Mouse (Mus musculus): ENCODE data around the gene Scaf8.
"Not testable (repeated sequence)": the region's sequence is repeated elsewhere in the genome, so short reads cannot be mapped to it uniquely, and the experiment has no call there.

The Scaf8 gene

GRCm38 (mm10) chr17:3115380-3115974 lies 705 bp downstream of the Scaf8 start:
- peak; percentile 64 for DNase-seq (ENCODE audit: extremely low spot score)

GRCm38 (mm10) chr17:3120949-3121348 lies 6.2 kb downstream of the Scaf8 start:
- DNase-seq (ENCODE audit: extremely low spot score): not testable (repeated sequence)

- not testable (repeated sequence) for DNase-seq (ENCODE audit: extremely low spot score)
Observed at GRCm38 (mm10) chr17:3123581-3123980, 8.8 kb downstream of the Scaf8 start.

DNA sequence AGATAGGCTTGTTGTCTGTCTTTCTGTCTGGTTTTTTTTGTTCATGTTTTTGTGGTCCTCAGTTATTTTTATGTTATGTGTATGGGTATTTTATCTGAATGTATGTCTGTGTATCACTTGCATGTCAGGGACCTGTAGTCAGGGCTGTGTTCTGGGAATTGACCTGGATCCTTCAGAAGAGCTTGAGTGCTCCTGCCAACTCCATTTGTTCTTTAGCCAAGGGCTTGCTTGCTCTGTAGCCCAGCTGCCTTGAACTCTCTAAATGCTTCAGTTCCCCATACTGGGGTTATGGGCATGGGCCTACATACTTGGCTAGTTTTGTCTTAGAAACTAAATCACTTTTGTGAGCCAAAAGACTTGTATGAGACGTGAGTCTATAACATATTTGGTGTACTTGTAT lies 13.9 kb downstream of the Scaf8 start:
- DNase-seq (ENCODE audit: extremely low spot score): no peak

DNA sequence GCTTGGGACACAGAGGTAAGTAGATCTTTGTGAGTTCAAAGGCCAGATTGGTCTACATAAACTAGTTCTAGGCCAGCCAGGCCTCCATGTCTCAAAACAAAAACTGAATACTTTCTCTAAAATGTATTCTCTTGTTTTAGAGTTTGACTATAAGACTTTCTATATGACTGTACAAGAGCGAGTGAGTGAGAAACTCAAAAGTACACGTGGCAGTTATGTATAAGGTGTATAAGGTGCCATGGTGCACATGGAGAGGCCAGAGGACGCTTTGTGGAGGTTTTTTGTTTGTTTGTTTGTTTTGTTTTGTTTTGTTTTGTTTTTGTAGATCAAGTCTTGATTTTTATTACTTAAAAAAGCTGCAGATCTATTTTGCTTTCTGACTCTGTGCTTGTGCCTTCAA lies 15.0 kb downstream of the Scaf8 start:
- no peak for DNase-seq (ENCODE audit: extremely low spot score)

- DNase-seq (ENCODE audit: extremely low spot score): no peak
Observed at GRCm38 (mm10) chr17:3135346-3135745, 20.6 kb downstream of the Scaf8 start.

- no peak for DNase-seq (ENCODE audit: extremely low spot score)
Observed at GRCm38 (mm10) chr17:3136127-3136526, 21.4 kb downstream of the Scaf8 start.

DNA sequence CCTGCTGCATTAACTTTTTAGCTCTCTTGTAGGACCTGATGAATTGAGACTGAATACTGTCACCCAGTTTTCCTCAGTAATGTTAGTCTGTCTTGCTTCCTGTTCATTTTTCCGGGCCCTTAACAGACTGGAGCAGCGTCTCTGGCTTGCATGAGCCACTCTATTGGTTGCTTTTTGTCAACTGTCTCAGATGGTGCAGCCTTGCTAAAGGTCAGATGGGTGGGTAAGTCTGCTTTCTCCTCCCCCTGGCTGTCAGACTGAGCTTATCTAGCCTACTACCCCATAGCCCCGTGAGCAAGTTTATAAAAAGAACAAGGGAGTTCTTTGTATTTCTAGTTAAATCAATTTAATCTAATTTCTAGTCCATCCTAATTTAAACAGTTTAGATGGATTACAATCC lies 23.6 kb downstream of the Scaf8 start:
- DNase-seq (ENCODE audit: extremely low spot score): no peak

- DNase-seq (ENCODE audit: extremely low spot score): no peak
Observed at GRCm38 (mm10) chr17:3140100-3140499, 25.3 kb downstream of the Scaf8 start.

DNA sequence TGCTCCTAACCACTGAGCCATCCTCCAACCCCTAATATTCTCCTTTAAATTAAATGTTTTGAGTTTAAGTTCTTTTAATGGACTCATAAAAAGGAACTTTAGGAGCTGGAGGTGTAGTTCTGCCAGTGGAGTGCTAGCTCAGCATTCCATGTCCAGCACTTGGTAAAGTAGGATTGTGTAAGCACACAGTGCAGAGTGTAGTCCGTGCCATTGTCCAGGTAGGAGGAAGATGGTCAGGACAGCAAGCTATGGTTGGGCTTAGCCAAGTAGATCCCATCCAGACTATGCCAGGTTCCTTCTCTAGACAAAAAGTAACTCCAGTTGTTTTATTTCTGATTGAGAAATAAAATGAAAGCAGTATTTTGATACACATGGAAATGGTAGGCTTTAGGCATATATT lies 34.1 kb downstream of the Scaf8 start:
- no peak for DNase-seq (ENCODE audit: extremely low spot score)

- no peak for DNase-seq (ENCODE audit: extremely low spot score)
Observed at GRCm38 (mm10) chr17:3149541-3149940, 34.8 kb downstream of the Scaf8 start.

DNA sequence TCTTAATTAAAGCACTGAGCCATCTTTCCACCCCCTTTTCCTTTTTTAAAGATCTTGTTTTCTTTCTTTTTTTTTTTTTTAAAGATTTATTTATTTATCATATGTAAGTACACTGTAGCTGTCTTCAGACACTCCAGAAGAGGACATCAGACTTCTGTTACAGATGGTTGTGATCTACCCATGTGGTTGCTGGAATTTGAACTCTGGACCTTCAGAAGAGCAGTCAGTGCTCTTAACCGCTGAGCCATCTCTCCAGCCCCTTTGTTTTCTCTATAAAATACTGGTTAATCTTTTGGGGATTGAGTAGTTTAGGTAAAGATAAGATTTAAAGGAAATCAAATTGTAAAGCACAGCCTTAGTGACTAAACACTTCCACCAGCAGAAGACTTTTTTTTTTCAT lies 35.9 kb downstream of the Scaf8 start:
- DNase-seq (ENCODE audit: extremely low spot score): not testable (repeated sequence)

GRCm38 (mm10) chr17:3151181-3151580 lies 36.4 kb downstream of the Scaf8 start:
- no peak for DNase-seq (ENCODE audit: extremely low spot score)

DNA sequence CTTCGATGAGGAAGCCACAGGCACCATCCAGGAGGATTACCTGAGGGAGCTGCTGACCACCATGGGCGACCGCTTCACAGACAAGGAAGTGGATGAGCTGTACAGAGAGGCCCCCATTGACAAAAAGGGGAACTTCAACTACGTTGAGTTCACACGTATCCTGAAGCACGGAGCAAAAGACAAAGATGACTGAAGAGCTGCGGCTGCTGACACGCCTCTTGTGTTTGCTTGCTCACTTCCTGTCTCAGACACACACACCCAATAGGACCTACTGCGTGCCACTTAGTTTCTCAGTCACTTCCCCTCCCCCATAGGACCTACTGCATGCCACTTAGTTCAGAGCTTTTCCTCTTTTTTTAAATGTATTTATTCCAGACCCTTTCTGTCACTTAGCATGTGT lies 41.4 kb downstream of the Scaf8 start:
- not testable (repeated sequence) for DNase-seq (ENCODE audit: extremely low spot score)

DNA sequence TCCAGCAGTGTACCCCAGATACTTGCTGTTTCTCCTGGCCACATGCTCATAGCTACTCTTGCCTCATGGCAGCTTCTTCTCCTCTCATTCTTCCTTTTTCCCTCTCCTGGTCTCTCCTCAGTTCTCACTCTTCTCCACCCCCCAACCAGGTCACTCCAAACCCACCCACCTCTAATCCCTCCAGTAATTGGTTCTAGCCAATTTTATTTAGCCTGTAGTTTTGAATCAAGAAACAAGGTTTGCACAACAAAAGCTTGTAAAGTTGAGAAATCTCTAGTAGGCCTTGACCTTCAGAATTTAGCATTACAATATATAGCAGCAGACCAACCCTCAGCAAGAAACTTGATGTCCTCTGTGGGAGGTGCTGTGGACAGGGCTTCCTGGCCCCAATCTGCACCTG lies 42.2 kb downstream of the Scaf8 start:
- no peak for DNase-seq (ENCODE audit: extremely low spot score)

DNA sequence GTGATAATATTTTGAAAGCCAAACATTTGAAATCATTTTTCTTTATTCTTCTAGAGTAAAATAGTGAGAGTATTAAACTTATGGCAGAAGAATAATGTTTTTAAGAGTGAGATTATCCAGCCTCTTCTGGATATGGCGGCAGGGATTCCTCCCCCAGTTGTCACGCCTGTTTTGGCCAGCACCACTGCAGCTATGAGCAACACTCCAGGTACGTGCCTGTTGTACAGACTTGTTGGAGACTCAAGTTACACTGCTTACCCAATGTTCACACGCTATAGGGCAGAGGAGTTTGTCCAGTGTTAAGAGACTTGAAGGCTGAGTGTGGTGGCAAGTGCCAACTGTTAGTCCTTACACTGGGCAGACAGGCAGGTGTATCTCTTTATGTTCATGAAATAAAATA lies 48.1 kb downstream of the Scaf8 start:
- DNase-seq (ENCODE audit: extremely low spot score): no peak

DNA sequence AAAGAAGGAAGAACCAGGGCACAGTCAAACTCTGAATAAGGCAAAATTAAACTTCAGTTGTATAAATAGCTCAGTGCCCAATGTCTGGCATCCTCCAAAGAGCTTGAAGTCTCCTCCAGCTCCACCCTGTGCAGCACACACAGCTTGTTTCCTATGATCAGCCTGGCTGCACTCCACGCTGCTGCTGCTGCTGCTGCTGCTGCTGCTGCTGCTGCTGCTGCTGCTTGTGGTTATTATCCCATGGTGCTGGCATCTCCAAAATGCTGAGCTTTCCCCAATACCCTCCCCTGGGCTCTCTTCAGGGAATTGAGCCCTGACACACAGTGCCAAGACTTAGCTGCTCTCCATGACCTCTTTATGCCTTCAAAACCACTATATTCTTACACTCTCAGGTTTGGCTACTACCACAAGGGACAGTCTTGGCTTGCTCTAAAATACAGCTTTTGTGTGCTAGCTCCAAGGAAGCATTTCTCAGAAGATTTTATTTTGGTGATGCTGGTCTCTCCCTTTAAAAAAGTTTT lies 65.7 kb downstream of the Scaf8 start:
- DNase-seq (ENCODE audit: extremely low spot score): not testable (repeated sequence)

DNA sequence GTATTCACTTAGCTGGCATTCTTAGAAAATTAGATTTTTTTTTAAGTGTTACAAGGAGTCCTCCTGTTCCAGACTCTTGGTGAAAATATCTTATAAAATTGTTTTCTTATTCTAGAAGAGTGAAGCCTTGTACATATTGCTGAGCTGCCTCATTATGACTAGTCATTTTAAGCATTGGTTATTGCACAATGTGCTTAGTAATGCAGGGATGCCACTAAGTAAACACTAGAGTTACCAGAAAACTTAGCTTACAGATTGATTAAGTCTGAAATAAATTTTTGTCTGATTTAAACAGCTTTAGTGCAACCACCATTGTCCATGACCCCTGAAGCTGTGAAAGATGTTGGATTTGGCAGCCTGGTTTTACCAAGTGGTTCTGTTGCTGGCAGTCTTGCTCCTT lies 80.7 kb downstream of the Scaf8 start:
- not testable (repeated sequence) for DNase-seq (ENCODE audit: extremely low spot score)

DNA sequence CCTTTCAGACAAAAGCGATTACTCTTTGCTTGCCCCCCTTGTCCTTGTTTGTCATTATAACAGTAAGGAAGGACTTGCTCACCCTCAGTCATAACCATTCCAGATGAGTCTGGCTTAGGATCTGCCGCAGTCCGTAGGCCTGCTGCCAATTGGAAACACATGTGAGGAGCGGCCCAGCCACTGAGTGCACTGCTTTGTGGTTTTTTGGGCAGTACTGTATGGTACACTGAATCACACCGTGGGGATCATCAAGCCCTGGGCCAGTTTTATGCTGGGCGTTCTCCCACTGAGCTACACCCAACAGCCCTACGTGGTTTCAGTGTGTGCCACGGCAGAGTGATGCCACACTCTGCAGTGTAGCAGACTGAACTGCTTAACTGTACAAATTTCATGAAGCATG lies 85.6 kb downstream of the Scaf8 start:
- no peak for DNase-seq (ENCODE audit: extremely low spot score)

DNA sequence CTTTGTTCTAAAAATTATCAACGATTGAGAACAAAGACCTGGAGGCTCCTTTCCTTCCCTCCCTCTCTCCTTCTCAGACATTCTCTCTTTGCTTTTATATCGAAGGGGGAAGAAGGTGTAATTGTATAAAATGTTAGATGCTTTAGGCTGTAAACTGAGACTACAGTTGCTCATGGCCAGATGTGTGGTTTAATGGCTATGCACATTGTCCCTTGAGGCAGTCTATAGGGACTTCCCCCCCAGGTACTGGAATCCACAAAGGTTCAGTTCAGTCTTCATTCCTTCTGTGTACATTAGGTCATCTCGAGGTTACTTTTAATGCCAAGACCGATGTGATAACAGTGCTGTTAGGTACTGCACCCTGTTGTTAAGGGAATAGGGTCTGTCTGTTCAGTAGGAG lies 89.1 kb downstream of the Scaf8 start:
- no peak for DNase-seq (ENCODE audit: extremely low spot score)

- no peak for DNase-seq (ENCODE audit: extremely low spot score)
Observed at GRCm38 (mm10) chr17:3204826-3205405, 90.1 kb downstream of the Scaf8 start.

GRCm38 (mm10) chr17:3206527-3207398 lies 92.0 kb downstream of the Scaf8 start:
- DNase-seq (ENCODE audit: extremely low spot score): no peak
